Mouse (Mus musculus): ENCODE measurements at regions not wholly inside any gene's neighbourhood (a gene's known extent, or its start where the extent isn't known, plus 50 kb on each side); places are given as distances from the start of the nearest gene placed in this dataset.

GRCm38 (mm10) chr2:159163985-159164384 is 369.4 kb downstream of the Dhx35 start:
- peak; percentile 68 for DNase-seq

- peak; percentile 74 for DNase-seq
These were observed 374.0 kb downstream of the Dhx35 start for GRCm38 (mm10) chr2:159168553-159169064.

- DNase-seq = no peak
These were observed 401.5 kb downstream of the Dhx35 start for GRCm38 (mm10) chr2:159196156-159196555.

GRCm38 (mm10) chr2:159232266-159232665 is 437.7 kb downstream of the Dhx35 start:
- DNase-seq = no peak

GRCm38 (mm10) chr2:159235000-159235399 is 440.4 kb downstream of the Dhx35 start:
- no peak for DNase-seq

GRCm38 (mm10) chr2:159250065-159250464 is 455.5 kb downstream of the Dhx35 start:
- no peak for DNase-seq

- DNase-seq = no peak
These were observed 456.5 kb downstream of the Dhx35 start for GRCm38 (mm10) chr2:159250993-159251665.

GRCm38 (mm10) chr2:159270221-159271080 is 475.8 kb downstream of the Dhx35 start:
- peak; percentile 36 for DNase-seq

- peak; percentile 11 for DNase-seq
These were observed 484.3 kb downstream of the Dhx35 start for GRCm38 (mm10) chr2:159278896-159279295.

GRCm38 (mm10) chr2:159281558-159282320 is 487.1 kb downstream of the Dhx35 start:
- DNase-seq = no peak

- DNase-seq = no peak
These were observed 489.5 kb downstream of the Dhx35 start for GRCm38 (mm10) chr2:159284100-159284499.

- no peak for DNase-seq
These were observed 490.1 kb downstream of the Dhx35 start for GRCm38 (mm10) chr2:159284525-159285189.

- DNase-seq = no peak
These were observed 493.5 kb downstream of the Dhx35 start for GRCm38 (mm10) chr2:159287996-159288563.

- peak; percentile 30 for DNase-seq
These were observed 495.5 kb downstream of the Dhx35 start for GRCm38 (mm10) chr2:159290081-159290480.

GRCm38 (mm10) chr2:159307001-159307400 is 512.4 kb downstream of the Dhx35 start:
- DNase-seq = no peak

GRCm38 (mm10) chr2:159334711-159335110 is 540.1 kb downstream of the Dhx35 start:
- peak; percentile 24 for DNase-seq

- DNase-seq = no peak
These were observed 542.0 kb downstream of the Dhx35 start for GRCm38 (mm10) chr2:159336646-159337045.

GRCm38 (mm10) chr2:159343624-159344560 is 549.3 kb downstream of the Dhx35 start:
- DNase-seq = peak; percentile 24

- DNase-seq = no peak
These were observed 559.6 kb downstream of the Dhx35 start for GRCm38 (mm10) chr2:159354247-159354646.

GRCm38 (mm10) chr2:159356503-159356902 is 561.9 kb downstream of the Dhx35 start:
- peak; percentile 42 for DNase-seq

- no peak for DNase-seq
These were observed 566.8 kb downstream of the Dhx35 start for GRCm38 (mm10) chr2:159361371-159361770.
